Mouse (Mus musculus) MEL (cell line): ENCODE measurements around the gene Osbpl10. TPM values are rescaled to one million over a fixed set of nuclear protein-coding genes. Genes with fewer than 3 reads are reported as not detected.

ENCODE experiments used
- DNase-seq: peaks from one replicate; pipeline ENCODE4 v3.0.0; 2011; ENCODE audit warnings: low read depth, low spot score
- H3K27ac ChIP-seq: 2 replicates; pipeline ENCODE4 v1.5.1; 2012; ENCODE audit warnings: low read depth, mild to moderate bottlenecking, control low read depth, low read length, moderate library complexity; ENCODE audit not compliant: control insufficient read depth
- H3K27me3 ChIP-seq, 2 experiments: fragments of 150-350 bp in 1 of 2; sonication (generic) in 1 of 2; 2 replicates each; pipeline ENCODE4 v1.6.1; 2012; ENCODE audit warnings: low read length in 2 of 2, mild to moderate bottlenecking in 2 of 2, improper control_type of control experiment in 1 of 2, moderate library complexity in 1 of 2; ENCODE audit not compliant: insufficient read depth in 2 of 2, control insufficient read depth in 1 of 2
- H3K36me3 ChIP-seq, 2 experiments: 2 replicates each; pipeline ENCODE4 v1.6.1; 2012 to 2014; ENCODE audit warnings: low read length in 2 of 2, improper control_type of control experiment in 1 of 2, inconsistent platforms in 1 of 2, mild to moderate bottlenecking in 1 of 2; ENCODE audit not compliant: insufficient read depth in 2 of 2, control insufficient read depth in 1 of 2
- H3K4me1 ChIP-seq, 2 experiments: fragments of 150-350 bp in 1 of 2; sonication (generic) in 1 of 2; 2 replicates each; pipeline ENCODE4 v1.6.1; 2012; ENCODE audit warnings: low read length in 2 of 2, improper control_type of control experiment in 1 of 2, mild to moderate bottlenecking in 1 of 2; ENCODE audit not compliant: insufficient read depth in 2 of 2, control insufficient read depth in 1 of 2
- H3K4me3 ChIP-seq, 2 experiments: fragments of 150-350 bp in 1 of 2; sonication (generic) in 1 of 2; 2 replicates each; pipeline ENCODE4 v1.5.1; 2012; ENCODE audit warnings: low read depth in 2 of 2, low read length in 2 of 2, mild to moderate bottlenecking in 2 of 2, moderate library complexity in 2 of 2, control low read depth in 1 of 2, improper control_type of control experiment in 1 of 2; ENCODE audit not compliant: control insufficient read depth in 1 of 2, insufficient read depth in 1 of 2
- H3K79me2 ChIP-seq: 2 replicates; pipeline ENCODE4 v1.6.1; 2012; ENCODE audit warnings: mild to moderate bottlenecking, low read length, moderate library complexity; ENCODE audit not compliant: control insufficient read depth, poor library complexity, insufficient read depth
- H3K9ac ChIP-seq: 2 replicates; pipeline ENCODE4 v1.6.1; 2012; ENCODE audit warnings: low read depth, mild to moderate bottlenecking, control low read depth, low read length, moderate library complexity; ENCODE audit not compliant: control insufficient read depth, poor library complexity, severe bottlenecking
- H3K9me3 ChIP-seq: fragments of 150-350 bp; sonication (generic); replicated peaks from 2 replicates; pipeline ENCODE4 v1.6.1; 2012; ENCODE audit warnings: mild to moderate bottlenecking, low read length, improper control_type of control experiment, moderate library complexity; ENCODE audit not compliant: insufficient read depth
- BHLHE40 ChIP-seq: IDR thresholded peaks from 2 replicates; pipeline ENCODE4 v1.6.1; 2012; ENCODE audit warnings: low read depth, mild to moderate bottlenecking, inconsistent platforms, low read length, improper control_type of control experiment, borderline replicate concordance
- CHD1 ChIP-seq: IDR thresholded peaks from 2 replicates; pipeline ENCODE4 v1.6.1; 2012; ENCODE audit warnings: low read depth, mild to moderate bottlenecking, inconsistent platforms, low read length, improper control_type of control experiment
- ELF1 ChIP-seq: IDR thresholded peaks from 2 replicates; pipeline ENCODE4 v1.6.1; 2014; ENCODE audit warnings: low read depth, mild to moderate bottlenecking, inconsistent platforms, low read length, improper control_type of control experiment, moderate library complexity
- GATA1 ChIP-seq: IDR thresholded peaks from 2 replicates; pipeline ENCODE4 v1.6.1; 2011; ENCODE audit warnings: low read depth, low read length, improper control_type of control experiment
- JUND ChIP-seq: IDR thresholded peaks from 2 replicates; pipeline ENCODE4 v1.6.1; 2011; ENCODE audit warnings: low read depth, mild to moderate bottlenecking, improper control_type of control experiment, low read length
- KAT2A ChIP-seq: conservative IDR thresholded peaks from 2 replicates; pipeline ENCODE4 v1.6.1; 2012; ENCODE audit warnings: low read depth, low read length, improper control_type of control experiment, inconsistent platforms
- MAFK ChIP-seq: IDR thresholded peaks from 2 replicates; pipeline ENCODE4 v1.6.1; 2011; ENCODE audit warnings: low read depth, mild to moderate bottlenecking, low read length, improper control_type of control experiment, borderline replicate concordance
- MAZ ChIP-seq: IDR thresholded peaks from 2 replicates; pipeline ENCODE4 v1.6.1; 2012; ENCODE audit warnings: low read depth, mild to moderate bottlenecking, inconsistent platforms, low read length, improper control_type of control experiment
- MEF2A ChIP-seq: IDR thresholded peaks from 2 replicates; pipeline ENCODE4 v1.6.1; 2014; ENCODE audit warnings: low read depth, mild to moderate bottlenecking, inconsistent platforms, low read length, improper control_type of control experiment; ENCODE audit not compliant: poor library complexity, insufficient replicate concordance, severe bottlenecking; ENCODE audit errors: extremely low read depth
- MXI1 ChIP-seq: IDR thresholded peaks from 2 replicates; pipeline ENCODE4 v1.6.1; 2011; ENCODE audit warnings: mild to moderate bottlenecking, low read depth, low read length, improper control_type of control experiment
- MYB ChIP-seq: IDR thresholded peaks from 2 replicates; pipeline ENCODE4 v1.6.1; 2011; ENCODE audit warnings: mild to moderate bottlenecking, low read depth, low read length, improper control_type of control experiment
- MYC ChIP-seq: IDR thresholded peaks from 2 replicates; pipeline ENCODE4 v1.6.1; 2011; ENCODE audit warnings: low read depth, mild to moderate bottlenecking, low read length, improper control_type of control experiment, moderate library complexity
- NELFE ChIP-seq: IDR thresholded peaks from 2 replicates; pipeline ENCODE4 v1.6.1; 2011; ENCODE audit warnings: low read depth, low read length, improper control_type of control experiment
- POLR2A ChIP-seq, 2 experiments: IDR thresholded peaks; 2 replicates each; pipeline ENCODE4 v1.6.1; 2011 to 2012; ENCODE audit warnings: low read length in 2 of 2, mild to moderate bottlenecking in 2 of 2, control low read depth in 1 of 2, improper control_type of control experiment in 1 of 2, low read depth in 1 of 2, moderate library complexity in 1 of 2; ENCODE audit not compliant: control insufficient read depth in 1 of 2, insufficient read depth in 1 of 2, poor library complexity in 1 of 2
- RAD21 ChIP-seq: IDR thresholded peaks from 2 replicates; pipeline ENCODE4 v1.6.1; 2011; ENCODE audit warnings: mild to moderate bottlenecking, low read depth, low read length, improper control_type of control experiment
- SIN3A ChIP-seq: IDR thresholded peaks from 2 replicates; pipeline ENCODE4 v1.6.1; 2012; ENCODE audit warnings: low read length, improper control_type of control experiment, inconsistent platforms
- TAL1 ChIP-seq: IDR thresholded peaks from 2 replicates; pipeline ENCODE4 v1.6.1; 2012; ENCODE audit warnings: mild to moderate bottlenecking, inconsistent platforms, low read length, moderate library complexity, mixed read lengths
- TCF12 ChIP-seq: IDR thresholded peaks from 2 replicates; pipeline ENCODE4 v1.6.1; 2014; ENCODE audit warnings: low read depth, mild to moderate bottlenecking, inconsistent platforms, low read length, improper control_type of control experiment, moderate library complexity
- UBTF ChIP-seq: IDR thresholded peaks from 2 replicates; pipeline ENCODE4 v1.6.1; 2012; ENCODE audit warnings: low read depth, mild to moderate bottlenecking, inconsistent platforms, low read length, improper control_type of control experiment, moderate library complexity, borderline replicate concordance; ENCODE audit not compliant: insufficient read depth
- USF1 ChIP-seq: IDR thresholded peaks from 2 replicates; pipeline ENCODE4 v1.6.1; 2014; ENCODE audit warnings: low read depth, mild to moderate bottlenecking, inconsistent platforms, low read length, improper control_type of control experiment, moderate library complexity
- ZC3H11A ChIP-seq: IDR thresholded peaks from 2 replicates; pipeline ENCODE4 v1.6.1; 2012; ENCODE audit warnings: low read depth, mild to moderate bottlenecking, inconsistent platforms, low read length, improper control_type of control experiment
- ZKSCAN1 ChIP-seq: IDR thresholded peaks from 2 replicates; pipeline ENCODE4 v1.6.1; 2012; ENCODE audit warnings: low read depth, mild to moderate bottlenecking, inconsistent platforms, low read length, improper control_type of control experiment, moderate library complexity
- ZMIZ1 ChIP-seq: IDR thresholded peaks from 2 replicates; pipeline ENCODE4 v1.6.1; 2012; ENCODE audit warnings: low read depth, mild to moderate bottlenecking, inconsistent platforms, low read length, improper control_type of control experiment, moderate library complexity
- polyA plus RNA-seq, 2 experiments: library from polyadenylated mRNA; stranded (reverse) in 1 of 2; unstranded in 1 of 2; fragments of >175 nt in 1 of 2; fragments of >200 nt in 1 of 2; gene quantifications; 2 replicates each; pipeline versions ENCODE4 v1.2.1 to v1.2.4; 2012; ENCODE audit warnings: low replicate concordance in 2 of 2, low read depth in 1 of 2; ENCODE audit not compliant: insufficient read length in 2 of 2, insufficient read depth in 1 of 2, missing spikeins in 1 of 2
- total RNA-seq: library from RNA; depleted of rRNA; stranded (reverse); fragments of 300-350 nt; gene quantifications from 2 replicates; pipeline ENCODE4 v1.2.3, GENCODE M21; 2012

Gene Osbpl10
- total and polyA plus RNA-seq, 3 experiments = not detected

DNA sequence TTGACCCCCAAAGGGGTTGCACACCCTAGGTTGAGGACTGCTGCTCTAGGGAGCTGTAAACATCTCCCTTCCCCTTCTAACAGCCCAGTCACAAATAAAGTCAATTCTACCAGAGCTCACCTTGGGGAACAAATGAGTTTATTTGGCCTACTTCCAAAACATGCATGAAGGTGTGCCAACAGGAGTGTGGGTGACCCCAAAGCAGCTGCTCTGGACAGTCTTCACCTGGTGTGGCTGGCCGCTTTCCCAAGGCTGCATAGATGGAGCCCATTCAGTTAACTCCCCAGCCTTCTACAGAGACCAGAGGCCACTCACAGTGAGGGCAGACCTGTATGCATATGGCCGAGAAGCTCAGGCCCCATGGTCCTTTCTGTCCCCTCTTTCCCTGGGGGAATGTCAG is 43.0 kb downstream of the Osbpl10 start:
- DNase-seq = no peak
- TF ChIP-seq BHLHE40 (no peak), RAD21 (no peak), MAZ (no peak), CHD1 (no peak), ZC3H11A (no peak), SIN3A (no peak), ELF1 (no peak), MYB (no peak), UBTF (no peak), TCF12 (no peak), POLR2A (IDR thresholded peaks at IDR 0.05; ENCODE audit: control insufficient read depth in 1 of 2, insufficient read depth in 1 of 2, low read depth in 1 of 2, low read length in 2 of 2, poor library complexity in 1 of 2) (no peak), KAT2A (no peak), JUND (no peak), MAFK (no peak)
- Histone ChIP-seq H3K27me3 (no peaks in the 10 kb centered on the region), H3K9me3 (no peaks in the 10 kb centered on the region), H3K9ac (no peak overlapping the region), H3K4me3 (no peak overlapping the region), H3K36me3 (no peaks in the 10 kb centered on the region), H3K79me2 (no peaks in the 10 kb centered on the region), H3K4me1 (no peaks in the 10 kb centered on the region), H3K27ac (no peak overlapping the region)

DNA sequence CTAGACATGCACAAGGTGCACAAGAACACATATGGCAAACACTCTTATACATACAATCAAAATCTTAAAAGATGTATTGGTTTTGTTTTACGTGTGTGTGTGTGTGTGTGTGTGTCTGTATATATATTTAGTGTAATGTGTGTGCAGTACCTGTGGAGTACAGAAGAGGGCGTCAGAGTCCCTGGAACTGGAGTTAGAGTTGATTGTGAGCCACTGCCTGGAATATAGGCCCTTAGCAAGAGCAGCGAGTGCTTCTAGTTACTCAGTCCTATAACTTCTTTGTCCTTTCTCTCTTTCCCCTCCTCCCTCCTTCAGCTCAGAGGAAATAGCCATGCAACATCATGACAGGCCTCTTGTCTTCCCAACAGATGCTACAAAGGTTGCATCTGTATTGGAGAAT is 44.8 kb downstream of the Osbpl10 start:
- H3K27ac ChIP-seq = no peak overlapping the region
- H3K4me1 ChIP-seq = no peaks in the 10 kb centered on the region
- H3K79me2 ChIP-seq = no peaks in the 10 kb centered on the region
- no peak for DNase-seq
- no peak overlapping the region for H3K4me3 ChIP-seq
- no peaks in the 10 kb centered on the region for H3K27me3 ChIP-seq
- H3K9ac ChIP-seq = no peak overlapping the region
- no peaks in the 10 kb centered on the region for H3K9me3 ChIP-seq
- no peaks in the 10 kb centered on the region for H3K36me3 ChIP-seq
- TF ChIP-seq ELF1 (no peak), NELFE (no peak), MEF2A (no peak), MXI1 (no peak), CHD1 (no peak), POLR2A (IDR thresholded peaks at IDR 0.05; ENCODE audit: control insufficient read depth in 1 of 2, insufficient read depth in 1 of 2, low read depth in 1 of 2, low read length in 2 of 2, poor library complexity in 1 of 2) (no peak), JUND (no peak), MYC (no peak), GATA1 (no peak), ZMIZ1 (no peak), ZKSCAN1 (no peak), UBTF (no peak), TAL1 (no peak), USF1 (no peak)
